Mouse (Mus musculus): ENCODE data around the gene Fam186b. TPM values are rescaled to one million over a fixed set of nuclear protein-coding genes. Genes with fewer than 3 reads are reported as not detected.

The Fam186b gene
- total RNA-seq, 2 experiments from 2014 or later: not detected

DNA sequence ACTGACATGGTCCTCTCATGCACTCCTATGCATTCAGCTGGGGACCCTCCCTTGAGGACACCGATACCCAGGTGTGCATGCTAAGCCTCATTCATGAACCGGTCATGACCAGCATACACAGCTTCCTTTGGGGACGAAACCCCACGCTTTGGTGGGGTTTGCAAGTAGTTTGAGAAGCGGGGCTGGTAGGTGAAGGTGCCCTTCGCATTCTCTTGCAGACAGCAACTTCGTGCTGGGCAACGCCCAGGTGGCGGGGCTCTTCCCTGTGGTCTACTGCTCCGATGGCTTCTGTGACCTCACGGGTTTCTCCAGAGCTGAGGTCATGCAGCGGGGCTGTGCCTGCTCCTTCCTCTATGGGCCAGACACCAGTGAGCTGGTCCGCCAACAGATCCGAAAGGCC is 69.6 kb downstream of the Fam186b start:
- ATAC-seq (replicated peaks; ENCODE audit: poor library complexity): no peak

DNA sequence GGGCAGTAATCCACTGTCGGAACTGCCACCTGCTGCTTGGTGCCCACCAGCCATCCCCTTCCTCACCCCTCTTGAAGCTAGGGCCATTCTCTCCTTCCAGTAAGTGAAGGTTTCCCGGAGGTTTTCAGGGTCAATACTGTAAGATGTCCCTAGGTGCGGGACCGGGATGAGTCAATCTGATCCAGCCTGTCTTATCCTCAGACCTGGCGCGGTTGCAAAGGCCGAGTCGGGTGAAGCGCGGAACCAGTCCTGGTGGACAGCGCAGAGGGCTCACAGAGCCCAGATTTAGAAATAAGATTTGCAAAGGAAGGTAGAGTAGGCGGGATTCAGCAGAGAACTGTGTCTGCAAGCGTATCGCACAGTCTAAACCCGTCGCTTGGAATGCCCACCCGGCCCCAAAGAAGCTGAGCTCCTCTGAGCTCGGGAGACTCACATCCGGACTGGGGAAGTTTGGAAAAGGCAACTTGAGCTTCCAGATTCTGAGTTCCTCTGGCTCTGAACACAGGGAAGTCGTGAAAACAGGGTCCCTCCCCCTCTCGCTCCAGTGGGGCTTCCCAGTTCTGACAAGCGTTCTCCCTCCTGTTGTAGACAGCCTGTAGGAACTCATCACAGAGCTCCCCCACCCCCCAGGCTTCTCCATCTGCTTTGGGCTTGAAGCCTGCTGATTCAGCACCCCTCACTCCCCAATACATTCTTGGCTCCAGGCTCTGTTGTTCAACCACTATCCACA is 70.4 kb downstream of the Fam186b start:
- no peak for ATAC-seq (replicated peaks; ENCODE audit: poor library complexity)

DNA sequence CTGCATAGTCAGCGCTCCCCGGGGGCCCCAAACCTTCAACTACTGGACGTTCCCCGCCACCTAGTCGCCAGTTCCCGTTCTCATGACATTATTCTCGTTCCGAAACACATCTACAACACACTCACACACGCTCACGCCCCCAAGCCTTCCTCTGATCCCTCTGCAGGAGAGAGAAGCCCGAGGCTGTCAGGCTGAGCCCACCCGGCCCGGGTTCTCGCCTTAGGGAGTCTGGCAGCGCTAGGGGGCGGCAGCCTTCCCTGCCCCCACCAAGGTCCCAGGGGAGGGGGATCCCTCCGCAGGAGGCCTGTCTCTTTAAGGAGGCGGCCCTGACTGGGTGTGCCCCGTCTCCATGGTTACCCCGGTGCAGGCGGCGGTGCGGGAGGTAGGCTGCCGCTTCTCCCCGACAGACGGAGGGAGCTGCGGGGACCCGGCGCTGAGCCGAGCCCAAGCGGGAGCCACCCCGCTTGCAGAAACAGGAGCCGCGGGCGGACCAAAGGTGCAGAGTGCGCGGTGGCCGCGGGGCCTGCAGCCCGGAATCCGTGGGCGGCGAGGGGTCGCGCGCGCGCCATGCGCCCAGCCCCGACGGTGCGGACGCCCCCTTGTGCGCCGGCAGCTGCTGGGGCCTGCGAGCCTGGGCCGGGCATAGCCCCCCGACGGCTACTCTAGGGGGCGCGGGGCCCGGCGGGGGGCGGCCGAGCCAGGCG is 71.3 kb downstream of the Fam186b start, which contains the start of gene Kcnh3:
TSS of gene Kcnh3 (plus strand) at position 654 of the 704 bp plus-strand sequence.
- ATAC-seq (replicated peaks; ENCODE audit: poor library complexity): 0 out of 2 replicates have a peak, but pooled peaks have one; percentile 22

DNA sequence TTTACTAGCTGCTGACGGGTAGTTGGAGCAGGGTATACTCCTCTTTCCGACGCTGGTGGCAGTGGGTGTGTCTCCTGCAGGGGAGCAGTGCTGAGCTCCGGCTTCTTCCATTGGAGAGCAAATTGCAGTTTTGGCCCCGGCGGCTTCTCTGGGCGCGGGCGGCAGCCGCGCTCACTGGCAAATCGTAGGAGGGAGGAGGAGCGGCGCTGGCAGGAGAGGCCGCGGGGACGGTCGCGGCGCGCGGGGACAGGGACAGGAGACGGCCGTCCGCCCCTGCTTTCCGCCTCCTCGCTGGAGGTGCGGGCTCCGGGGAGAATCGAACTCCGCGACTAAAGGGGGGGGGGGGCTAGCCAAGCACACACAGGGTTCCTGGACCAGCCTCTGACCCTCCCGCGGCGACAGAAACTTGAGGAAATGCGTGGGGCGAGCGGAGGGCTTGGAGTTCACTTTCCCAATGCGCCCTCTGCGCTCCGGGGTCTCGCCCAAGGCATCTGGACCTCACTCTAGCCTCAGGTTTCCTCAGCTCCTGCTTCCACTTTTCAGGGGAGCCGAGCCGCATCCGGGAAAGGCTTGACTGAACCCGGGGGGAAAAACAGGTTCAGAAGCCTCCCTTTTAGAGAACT is 72.0 kb downstream of the Fam186b start:
- ATAC-seq (replicated peaks; ENCODE audit: poor library complexity): peak; percentile 45; the same call in 1 of the 2 replicates

DNA sequence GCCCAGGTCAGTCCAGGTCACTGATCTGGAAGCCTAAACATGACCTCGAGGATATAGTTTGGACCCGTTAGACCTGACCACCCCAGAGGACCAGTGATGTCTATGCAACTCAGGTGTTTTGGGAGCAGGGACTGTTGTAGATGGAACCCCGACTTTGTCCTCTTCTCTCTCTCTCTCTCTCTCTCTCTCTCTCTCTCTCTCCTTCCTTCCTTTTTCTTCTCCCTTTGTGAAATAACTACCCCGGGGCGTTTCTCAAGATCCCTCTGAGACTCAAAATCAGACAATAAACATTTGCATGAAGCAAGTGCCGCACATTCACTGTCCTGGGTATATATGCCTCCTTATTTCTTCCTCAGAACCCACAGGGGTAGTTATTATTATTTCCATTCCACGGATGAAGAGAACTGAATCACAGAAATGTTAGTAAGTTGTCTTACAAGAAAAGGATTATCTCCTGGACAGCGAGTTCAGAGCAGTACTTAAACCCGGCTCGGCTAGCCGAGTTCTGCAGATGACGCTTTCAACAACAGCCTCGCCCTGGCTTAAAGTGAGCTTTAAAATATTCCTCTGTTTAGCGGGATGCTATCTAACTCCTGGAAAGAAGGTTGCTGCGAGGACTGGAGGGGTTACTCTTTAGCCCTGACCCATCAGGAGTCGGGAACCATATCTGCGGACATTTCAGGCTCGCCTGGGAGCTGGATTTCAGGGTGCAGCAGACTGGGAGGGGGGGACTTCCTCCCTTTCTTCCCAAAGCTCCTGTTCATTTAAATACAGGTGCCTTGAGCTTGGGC is 72.7 kb downstream of the Fam186b start:
- ATAC-seq (replicated peaks; ENCODE audit: poor library complexity): no peak

DNA sequence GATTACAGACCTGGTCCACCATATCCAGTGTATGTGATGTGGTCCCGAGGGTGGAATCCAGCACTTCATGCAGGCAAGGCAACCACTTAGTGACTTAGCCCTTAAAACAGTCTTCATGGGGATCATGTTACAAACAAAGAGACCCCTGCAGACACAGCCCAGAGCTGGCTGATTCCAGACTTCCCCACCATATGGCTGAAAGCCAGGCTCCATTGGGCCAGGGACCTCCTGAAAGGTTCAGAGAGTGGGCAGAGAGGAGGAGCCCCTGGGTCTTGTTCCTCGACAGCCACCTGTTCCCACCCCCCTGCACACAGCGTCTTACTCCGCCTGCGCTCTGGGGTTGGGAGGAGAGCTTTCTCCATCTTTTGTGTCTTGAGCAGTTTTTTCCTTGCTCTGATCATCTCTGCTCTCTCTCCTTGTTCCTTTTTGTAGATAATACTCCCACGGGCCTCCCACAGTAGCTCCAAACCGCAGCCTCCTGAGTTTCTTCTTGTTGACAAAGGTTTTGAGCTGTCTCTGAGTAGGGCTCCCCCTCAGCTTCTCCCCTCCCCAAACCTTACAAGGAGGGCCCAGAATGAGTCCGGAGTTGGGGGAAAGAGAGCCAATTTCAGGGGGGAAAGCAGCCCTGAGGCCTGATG is 74.3 kb downstream of the Fam186b start:
- ATAC-seq (replicated peaks; ENCODE audit: poor library complexity): no peak

Other genes with a start within 250 kb of the Fam186b start
- 0.07 TPM in 1 of 2 replicates, not detected in the other for gene Prph, start 240.7 kb downstream of the Fam186b start, total RNA-seq (2015)
- gene Prph, start 240.7 kb downstream of the Fam186b start, total RNA-seq (2017): not detected in 2 replicates
- 28.0 and 30.5 TPM in 2 replicates for gene Troap, start 221.3 kb downstream of the Fam186b start, total RNA-seq (2015)
- gene Troap, start 221.3 kb downstream of the Fam186b start, total RNA-seq (2017): 19.8 and 25.7 TPM in 2 replicates
- gene C1ql4, start 208.1 kb downstream of the Fam186b start, total RNA-seq (2015): not detected in 2 replicates
- gene C1ql4, start 208.1 kb downstream of the Fam186b start, total RNA-seq (2017): not detected in 2 replicates
- not detected in 2 replicates for gene Dnajc22, start 202.7 kb downstream of the Fam186b start, total RNA-seq (2015)
- not detected in 2 replicates for gene Dnajc22, start 202.7 kb downstream of the Fam186b start, total RNA-seq (2017)
- gene Spats2, start 170.0 kb downstream of the Fam186b start, total RNA-seq (2015): 0.27 TPM in 1 of 2 replicates, not detected in the other
- gene Spats2, start 170.0 kb downstream of the Fam186b start, total RNA-seq (2017): 0.25 and 0.44 TPM in 2 replicates
- gene Kcnh3, start 71.0 kb downstream of the Fam186b start, total RNA-seq (2015): not detected in 2 replicates
- gene Kcnh3, start 71.0 kb downstream of the Fam186b start, total RNA-seq (2017): not detected in 2 replicates
- 37.8 and 41.4 TPM in 2 replicates for gene Mcrs1, start 43.9 kb downstream of the Fam186b start, total RNA-seq (2015)
- 28.2 and 39.7 TPM in 2 replicates for gene Mcrs1, start 43.9 kb downstream of the Fam186b start, total RNA-seq (2017)
- 7.8 and 11.0 TPM in 2 replicates for gene Prpf40b, start 801 bp downstream of the Fam186b start, total RNA-seq (2015)
- gene Prpf40b, start 801 bp downstream of the Fam186b start, total RNA-seq (2017): 8.1 and 10.3 TPM in 2 replicates
- 11.4 and 11.5 TPM in 2 replicates for gene Fmnl3, start 74.6 kb upstream of the Fam186b start, total RNA-seq (2015)
- 17.2 and 21.2 TPM in 2 replicates for gene Fmnl3, start 74.6 kb upstream of the Fam186b start, total RNA-seq (2017)
- gene Tmbim6, start 97.0 kb upstream of the Fam186b start, total RNA-seq (2015): 381 and 438 TPM in 2 replicates
- 164 and 187 TPM in 2 replicates for gene Tmbim6, start 97.0 kb upstream of the Fam186b start, total RNA-seq (2017)
- gene Nckap5l, start 161.9 kb upstream of the Fam186b start, total RNA-seq (2015): 4.0 and 9.7 TPM in 2 replicates
- gene Nckap5l, start 161.9 kb upstream of the Fam186b start, total RNA-seq (2017): 0.17 and 2.2 TPM in 2 replicates
- gene Bcdin3d, start 178.8 kb upstream of the Fam186b start, total RNA-seq (2015): 3.9 and 5.6 TPM in 2 replicates
- gene Bcdin3d, start 178.8 kb upstream of the Fam186b start, total RNA-seq (2017): 3.7 and 6.2 TPM in 2 replicates
- 0.39 and 0.56 TPM in 2 replicates for gene Faim2, start 232.3 kb upstream of the Fam186b start, total RNA-seq (2015)
- gene Faim2, start 232.3 kb upstream of the Fam186b start, total RNA-seq (2017): 0.10 and 0.17 TPM in 2 replicates